Mouse (Mus musculus): ENCODE data around the gene Gm21293. TPM values are rescaled to one million over a fixed set of nuclear protein-coding genes. Genes with fewer than 3 reads are reported as not detected.
"Not testable (repeated sequence)": the region's sequence is repeated elsewhere in the genome, so short reads cannot be mapped to it uniquely, and the experiment has no call there.

The Gm21293 gene
- polyA plus RNA-seq (2014; fragmentation: Nextera tagmentation; extraction: Ambion mirVana): not detected in 2 replicates

DNA sequence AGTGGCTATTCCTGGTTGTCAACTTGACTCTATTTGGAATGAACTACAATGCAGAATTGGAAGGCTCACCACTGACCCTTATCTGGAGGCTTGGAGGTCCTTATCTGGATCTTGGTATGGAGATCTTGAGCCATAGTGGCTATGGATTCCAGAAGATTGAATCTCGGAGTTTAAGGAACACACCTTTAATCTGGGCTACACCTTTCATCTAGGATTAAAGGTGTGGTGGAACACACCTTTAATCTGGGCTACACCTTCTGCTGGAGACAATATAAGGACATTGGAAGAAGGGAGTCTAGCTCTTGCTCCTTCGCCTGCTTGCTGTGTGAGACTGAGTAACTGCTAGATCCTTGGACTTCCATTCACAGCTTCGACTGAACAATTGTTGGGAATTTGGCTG is at the start of gene Gm21293:
Gene Gm21293 (plus strand): TSS at position 301 of the 400 bp plus-strand sequence.
- H3K4me1 ChIP-seq (ENCODE audit: control insufficient read depth, insufficient read depth, low read length); H3K36me3 ChIP-seq (ENCODE audit: control insufficient read depth, insufficient read depth, low read length); H3K9ac ChIP-seq (ENCODE audit: low read depth, low read length); H3K4me3 ChIP-seq (ENCODE audit: low read depth, low read length); H3K27ac ChIP-seq (replicated peaks; ENCODE audit: low read depth, low read length); H3K9me3 ChIP-seq (ENCODE audit: control insufficient read depth, low read length); DNase-seq (ENCODE audit: low spot score); H3K27me3 ChIP-seq (replicated peaks; ENCODE audit: control insufficient read depth, insufficient read depth, low read length); ATAC-seq (ENCODE audit: low read depth); H3K4me2 ChIP-seq (ENCODE audit: low read depth, low read length): not testable (repeated sequence)
- WGBS: no CpG with 5 or more reads among the region's 3 CpGs

DNA sequence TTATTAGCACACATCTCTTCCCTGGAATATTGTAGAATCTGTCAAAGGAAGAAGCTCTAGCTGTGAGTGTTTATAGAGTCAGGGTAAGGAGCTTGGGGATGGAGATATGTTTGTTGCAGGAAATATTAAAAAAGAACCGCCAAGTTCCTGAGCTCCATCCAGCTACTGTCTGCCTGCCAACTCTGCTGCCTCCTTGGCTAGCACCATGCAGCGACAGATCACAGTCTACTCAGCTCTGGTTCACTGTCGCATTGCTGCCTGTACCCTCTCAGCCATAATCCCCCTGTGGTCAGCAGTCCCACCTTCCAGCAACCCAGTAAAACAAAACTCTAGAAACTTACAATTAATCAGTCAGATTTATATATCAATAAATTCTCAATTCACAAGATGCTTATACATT is 32.7 kb upstream of the Gm21293 start:
- Histone ChIP-seq H3K4me1 (ENCODE audit: control insufficient read depth, insufficient read depth, low read length) (no peaks in the 10 kb centered on the region), H3K9me3 (ENCODE audit: control insufficient read depth, low read length) (no peaks in the 10 kb centered on the region), H3K27me3 (replicated peaks; ENCODE audit: control insufficient read depth, insufficient read depth, low read length) (no peaks in the 10 kb centered on the region), H3K36me3 (ENCODE audit: control insufficient read depth, insufficient read depth, low read length) (no peaks in the 10 kb centered on the region), H3K27ac (replicated peaks; ENCODE audit: low read depth, low read length) (no peak overlapping the region), H3K9ac (ENCODE audit: low read depth, low read length) (no peak overlapping the region), H3K4me2 (ENCODE audit: low read depth, low read length) (no peak overlapping the region), H3K4me3 (ENCODE audit: low read depth, low read length) (no peak overlapping the region)
- no peak for DNase-seq (ENCODE audit: low spot score)
- ATAC-seq (ENCODE audit: low read depth): no peak
- 78% methylated on average over 3 of the region's 3 CpGs for WGBS

DNA sequence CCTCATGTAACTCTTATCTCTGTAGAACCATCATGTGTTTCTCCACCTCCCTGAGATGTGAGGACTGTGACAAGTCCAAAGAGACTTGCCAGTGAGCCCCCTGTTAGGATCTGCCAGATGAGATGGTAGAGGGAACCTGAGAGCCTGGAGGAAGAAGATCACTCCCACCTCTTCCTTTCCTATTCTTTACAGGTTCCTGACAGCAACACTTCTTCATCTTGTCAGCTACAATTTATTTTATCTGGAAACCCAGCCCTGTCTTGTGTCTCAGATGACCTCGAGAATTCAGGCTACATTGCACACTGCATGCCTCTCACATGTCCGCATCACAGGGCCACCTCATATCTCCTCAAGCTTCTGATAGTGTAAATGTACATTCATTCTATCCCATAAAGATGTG is 24.5 kb upstream of the Gm21293 start:
- Histone ChIP-seq H3K4me3 (ENCODE audit: low read depth, low read length) (no peak overlapping the region), H3K4me2 (ENCODE audit: low read depth, low read length) (no peak overlapping the region), H3K9ac (ENCODE audit: low read depth, low read length) (no peak overlapping the region), H3K27me3 (replicated peaks; ENCODE audit: control insufficient read depth, insufficient read depth, low read length) (no peaks in the 10 kb centered on the region), H3K36me3 (ENCODE audit: control insufficient read depth, insufficient read depth, low read length) (no peaks in the 10 kb centered on the region), H3K27ac (replicated peaks; ENCODE audit: low read depth, low read length) (no peak overlapping the region), H3K9me3 (ENCODE audit: control insufficient read depth, low read length) (no peaks in the 10 kb centered on the region), H3K4me1 (ENCODE audit: control insufficient read depth, insufficient read depth, low read length) (no peaks in the 10 kb centered on the region)
- WGBS: 65% methylated on average over 2 of the region's 2 CpGs
- DNase-seq (ENCODE audit: low spot score) (no peak), ATAC-seq (ENCODE audit: low read depth) (no peak)

DNA sequence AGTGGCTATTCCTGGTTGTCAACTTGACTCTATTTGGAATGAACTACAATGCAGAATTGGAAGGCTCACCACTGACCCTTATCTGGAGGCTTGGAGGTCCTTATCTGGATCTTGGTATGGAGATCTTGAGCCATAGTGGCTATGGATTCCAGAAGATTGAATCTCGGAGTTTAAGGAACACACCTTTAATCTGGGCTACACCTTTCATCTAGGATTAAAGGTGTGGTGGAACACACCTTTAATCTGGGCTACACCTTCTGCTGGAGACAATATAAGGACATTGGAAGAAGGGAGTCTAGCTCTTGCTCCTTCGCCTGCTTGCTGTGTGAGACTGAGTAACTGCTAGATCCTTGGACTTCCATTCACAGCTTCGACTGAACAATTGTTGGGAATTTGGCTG is 8.4 kb downstream of the Gm21293 start, which contains the start of gene Gm6763:
Gene Gm6763 (plus strand): TSS at position 301 of the 400 bp plus-strand sequence.
- not testable (repeated sequence) for DNase-seq (ENCODE audit: low spot score); ATAC-seq (ENCODE audit: low read depth); H3K9me3 ChIP-seq (ENCODE audit: control insufficient read depth, low read length); H3K27ac ChIP-seq (replicated peaks; ENCODE audit: low read depth, low read length); H3K4me2 ChIP-seq (ENCODE audit: low read depth, low read length); H3K4me3 ChIP-seq (ENCODE audit: low read depth, low read length); H3K9ac ChIP-seq (ENCODE audit: low read depth, low read length); H3K27me3 ChIP-seq (replicated peaks; ENCODE audit: control insufficient read depth, insufficient read depth, low read length); H3K36me3 ChIP-seq (ENCODE audit: control insufficient read depth, insufficient read depth, low read length); H3K4me1 ChIP-seq (ENCODE audit: control insufficient read depth, insufficient read depth, low read length)
- no CpG with 5 or more reads among the region's 3 CpGs for WGBS

DNA sequence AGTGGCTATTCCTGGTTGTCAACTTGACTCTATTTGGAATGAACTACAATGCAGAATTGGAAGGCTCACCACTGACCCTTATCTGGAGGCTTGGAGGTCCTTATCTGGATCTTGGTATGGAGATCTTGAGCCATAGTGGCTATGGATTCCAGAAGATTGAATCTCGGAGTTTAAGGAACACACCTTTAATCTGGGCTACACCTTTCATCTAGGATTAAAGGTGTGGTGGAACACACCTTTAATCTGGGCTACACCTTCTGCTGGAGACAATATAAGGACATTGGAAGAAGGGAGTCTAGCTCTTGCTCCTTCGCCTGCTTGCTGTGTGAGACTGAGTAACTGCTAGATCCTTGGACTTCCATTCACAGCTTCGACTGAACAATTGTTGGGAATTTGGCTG is 16.9 kb downstream of the Gm21293 start, which contains the start of gene Gm8764:
Gene Gm8764 (plus strand): TSS at position 301 of the 400 bp plus-strand sequence.
- not testable (repeated sequence) for DNase-seq (ENCODE audit: low spot score); H3K27me3 ChIP-seq (replicated peaks; ENCODE audit: control insufficient read depth, insufficient read depth, low read length); H3K4me2 ChIP-seq (ENCODE audit: low read depth, low read length); H3K36me3 ChIP-seq (ENCODE audit: control insufficient read depth, insufficient read depth, low read length); ATAC-seq (ENCODE audit: low read depth); H3K9me3 ChIP-seq (ENCODE audit: control insufficient read depth, low read length); H3K9ac ChIP-seq (ENCODE audit: low read depth, low read length); H3K4me1 ChIP-seq (ENCODE audit: control insufficient read depth, insufficient read depth, low read length); H3K4me3 ChIP-seq (ENCODE audit: low read depth, low read length); H3K27ac ChIP-seq (replicated peaks; ENCODE audit: low read depth, low read length)
- WGBS: no CpG with 5 or more reads among the region's 3 CpGs

DNA sequence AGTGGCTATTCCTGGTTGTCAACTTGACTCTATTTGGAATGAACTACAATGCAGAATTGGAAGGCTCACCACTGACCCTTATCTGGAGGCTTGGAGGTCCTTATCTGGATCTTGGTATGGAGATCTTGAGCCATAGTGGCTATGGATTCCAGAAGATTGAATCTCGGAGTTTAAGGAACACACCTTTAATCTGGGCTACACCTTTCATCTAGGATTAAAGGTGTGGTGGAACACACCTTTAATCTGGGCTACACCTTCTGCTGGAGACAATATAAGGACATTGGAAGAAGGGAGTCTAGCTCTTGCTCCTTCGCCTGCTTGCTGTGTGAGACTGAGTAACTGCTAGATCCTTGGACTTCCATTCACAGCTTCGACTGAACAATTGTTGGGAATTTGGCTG is 25.4 kb downstream of the Gm21293 start, which contains the start of gene Gm21304:
Gene Gm21304 (plus strand): TSS at position 301 of the 400 bp plus-strand sequence.
- not testable (repeated sequence) for H3K9ac ChIP-seq (ENCODE audit: low read depth, low read length); H3K27me3 ChIP-seq (replicated peaks; ENCODE audit: control insufficient read depth, insufficient read depth, low read length); H3K4me3 ChIP-seq (ENCODE audit: low read depth, low read length); H3K36me3 ChIP-seq (ENCODE audit: control insufficient read depth, insufficient read depth, low read length); H3K4me1 ChIP-seq (ENCODE audit: control insufficient read depth, insufficient read depth, low read length); ATAC-seq (ENCODE audit: low read depth); H3K27ac ChIP-seq (replicated peaks; ENCODE audit: low read depth, low read length); DNase-seq (ENCODE audit: low spot score); H3K9me3 ChIP-seq (ENCODE audit: control insufficient read depth, low read length); H3K4me2 ChIP-seq (ENCODE audit: low read depth, low read length)
- WGBS: no CpG with 5 or more reads among the region's 3 CpGs

DNA sequence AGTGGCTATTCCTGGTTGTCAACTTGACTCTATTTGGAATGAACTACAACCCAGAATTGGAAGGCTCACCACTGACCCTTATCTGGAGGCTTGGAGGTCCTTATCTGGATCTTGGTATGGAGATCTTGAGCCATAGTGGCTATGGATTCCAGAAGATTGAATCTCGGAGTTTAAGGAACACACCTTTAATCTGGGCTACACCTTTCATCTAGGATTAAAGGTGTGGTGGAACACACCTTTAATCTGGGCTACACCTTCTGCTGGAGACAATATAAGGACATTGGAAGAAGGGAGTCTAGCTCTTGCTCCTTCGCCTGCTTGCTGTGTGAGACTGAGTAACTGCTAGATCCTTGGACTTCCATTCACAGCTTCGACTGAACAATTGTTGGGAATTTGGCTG is 33.9 kb downstream of the Gm21293 start, which contains the start of gene Gm21312:
Gene Gm21312 (plus strand): TSS at position 301 of the 400 bp plus-strand sequence.
- not testable (repeated sequence) for H3K4me3 ChIP-seq (ENCODE audit: low read depth, low read length); ATAC-seq (ENCODE audit: low read depth); DNase-seq (ENCODE audit: low spot score); H3K9me3 ChIP-seq (ENCODE audit: control insufficient read depth, low read length); H3K27ac ChIP-seq (replicated peaks; ENCODE audit: low read depth, low read length); H3K4me2 ChIP-seq (ENCODE audit: low read depth, low read length); H3K27me3 ChIP-seq (replicated peaks; ENCODE audit: control insufficient read depth, insufficient read depth, low read length); H3K4me1 ChIP-seq (ENCODE audit: control insufficient read depth, insufficient read depth, low read length); H3K9ac ChIP-seq (ENCODE audit: low read depth, low read length); H3K36me3 ChIP-seq (ENCODE audit: control insufficient read depth, insufficient read depth, low read length)
- no CpG with 5 or more reads among the region's 3 CpGs for WGBS

DNA sequence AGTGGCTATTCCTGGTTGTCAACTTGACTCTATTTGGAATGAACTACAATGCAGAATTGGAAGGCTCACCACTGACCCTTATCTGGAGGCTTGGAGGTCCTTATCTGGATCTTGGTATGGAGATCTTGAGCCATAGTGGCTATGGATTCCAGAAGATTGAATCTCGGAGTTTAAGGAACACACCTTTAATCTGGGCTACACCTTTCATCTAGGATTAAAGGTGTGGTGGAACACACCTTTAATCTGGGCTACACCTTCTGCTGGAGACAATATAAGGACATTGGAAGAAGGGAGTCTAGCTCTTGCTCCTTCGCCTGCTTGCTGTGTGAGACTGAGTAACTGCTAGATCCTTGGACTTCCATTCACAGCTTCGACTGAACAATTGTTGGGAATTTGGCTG is 42.4 kb downstream of the Gm21293 start, which contains the start of gene Gm20765:
Gene Gm20765 (plus strand): TSS at position 301 of the 400 bp plus-strand sequence.
- ATAC-seq (ENCODE audit: low read depth); H3K9me3 ChIP-seq (ENCODE audit: control insufficient read depth, low read length); H3K27ac ChIP-seq (replicated peaks; ENCODE audit: low read depth, low read length); H3K4me2 ChIP-seq (ENCODE audit: low read depth, low read length); H3K27me3 ChIP-seq (replicated peaks; ENCODE audit: control insufficient read depth, insufficient read depth, low read length); H3K4me1 ChIP-seq (ENCODE audit: control insufficient read depth, insufficient read depth, low read length); DNase-seq (ENCODE audit: low spot score); H3K36me3 ChIP-seq (ENCODE audit: control insufficient read depth, insufficient read depth, low read length); H3K4me3 ChIP-seq (ENCODE audit: low read depth, low read length); H3K9ac ChIP-seq (ENCODE audit: low read depth, low read length): not testable (repeated sequence)
- WGBS: no CpG with 5 or more reads among the region's 3 CpGs

DNA sequence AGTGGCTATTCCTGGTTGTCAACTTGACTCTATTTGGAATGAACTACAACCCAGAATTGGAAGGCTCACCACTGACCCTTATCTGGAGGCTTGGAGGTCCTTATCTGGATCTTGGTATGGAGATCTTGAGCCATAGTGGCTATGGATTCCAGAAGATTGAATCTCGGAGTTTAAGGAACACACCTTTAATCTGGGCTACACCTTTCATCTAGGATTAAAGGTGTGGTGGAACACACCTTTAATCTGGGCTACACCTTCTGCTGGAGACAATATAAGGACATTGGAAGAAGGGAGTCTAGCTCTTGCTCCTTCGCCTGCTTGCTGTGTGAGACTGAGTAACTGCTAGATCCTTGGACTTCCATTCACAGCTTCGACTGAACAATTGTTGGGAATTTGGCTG is 51.0 kb downstream of the Gm21293 start, which contains the start of gene Gm4340:
Gene Gm4340 (plus strand): TSS at position 301 of the 400 bp plus-strand sequence.
- not testable (repeated sequence) for H3K4me3 ChIP-seq (ENCODE audit: low read depth, low read length); H3K4me1 ChIP-seq (ENCODE audit: control insufficient read depth, insufficient read depth, low read length); H3K36me3 ChIP-seq (ENCODE audit: control insufficient read depth, insufficient read depth, low read length); H3K27me3 ChIP-seq (replicated peaks; ENCODE audit: control insufficient read depth, insufficient read depth, low read length); ATAC-seq (ENCODE audit: low read depth); DNase-seq (ENCODE audit: low spot score); H3K9me3 ChIP-seq (ENCODE audit: control insufficient read depth, low read length); H3K27ac ChIP-seq (replicated peaks; ENCODE audit: low read depth, low read length); H3K9ac ChIP-seq (ENCODE audit: low read depth, low read length); H3K4me2 ChIP-seq (ENCODE audit: low read depth, low read length)
- no CpG with 5 or more reads among the region's 3 CpGs for WGBS
